Mouse (Mus musculus) 3134 (cell line): ENCODE results near the gene Mthfsd.

Source experiments
- DNase-seq: peaks from one replicate; pipeline ENCODE4 v3.0.0-alpha.2; 2011; ENCODE audit warnings: low spot score; ENCODE audit not compliant: insufficient read length; ENCODE audit errors: extremely low read depth

Mthfsd gene

GRCm38 (mm10) chr8:121074108-121074847 is 33.9 kb downstream of the Mthfsd start:
- no peak for DNase-seq

- DNase-seq: no peak
Observed at GRCm38 (mm10) chr8:121073174-121074107, 34.8 kb downstream of the Mthfsd start.

- no peak for DNase-seq
Observed at GRCm38 (mm10) chr8:121072406-121073130, 35.6 kb downstream of the Mthfsd start.

GRCm38 (mm10) chr8:121071454-121071853 is 36.7 kb downstream of the Mthfsd start:
- DNase-seq: no peak

GRCm38 (mm10) chr8:121063649-121064048 is 44.5 kb downstream of the Mthfsd start:
- DNase-seq: no peak

- no peak for DNase-seq
Observed at GRCm38 (mm10) chr8:121062521-121062920, 45.7 kb downstream of the Mthfsd start.

GRCm38 (mm10) chr8:121059098-121059497 is 49.1 kb downstream of the Mthfsd start:
- no peak for DNase-seq

- DNase-seq: no peak
Observed at GRCm38 (mm10) chr8:121058081-121058480, 50.1 kb downstream of the Mthfsd start.

- DNase-seq: no peak
Observed at GRCm38 (mm10) chr8:121047441-121047840, 60.8 kb downstream of the Mthfsd start.

- DNase-seq: no peak
Observed at GRCm38 (mm10) chr8:121043719-121044440, 64.3 kb downstream of the Mthfsd start.
